Mouse (Mus musculus) liver, embryonic 14.5 days (tissue): Measurements from ENCODE around the gene Insr.

Source experiments
- CTCF ChIP-seq: IDR thresholded peaks from 2 replicates; pipeline ENCODE4 v1.5.1; 2016; ENCODE audit warnings: antibody characterized with exemption, low read depth, control low read depth
- EP300 ChIP-seq: IDR thresholded peaks from 2 replicates; pipeline ENCODE4 v1.6.1; 2016; ENCODE audit warnings: antibody characterized with exemption, low read depth

DNA sequence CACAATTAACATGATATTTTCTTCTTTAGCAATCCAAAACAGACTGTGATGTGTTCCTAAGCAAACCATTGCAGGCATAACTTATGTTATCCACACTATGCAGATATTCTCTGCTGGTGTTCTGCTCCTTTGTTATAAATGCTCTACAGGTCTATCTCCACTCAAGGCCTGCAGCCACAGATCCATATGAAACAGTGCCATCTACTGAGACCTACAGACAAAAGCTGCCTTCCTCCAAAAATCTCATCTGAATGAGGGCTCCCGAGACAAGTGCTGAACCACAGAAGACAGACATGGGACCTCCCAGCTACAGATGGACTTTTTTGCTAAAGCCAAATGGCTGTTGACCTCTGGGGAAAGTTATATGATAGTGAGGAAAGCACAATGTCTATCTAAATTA, 132.9 kb downstream of the Insr start:
- no peak for TF ChIP-seq CTCF
- TF ChIP-seq EP300 = no peak
